Mouse (Mus musculus): Measurements from ENCODE around the gene Kcnj6. TPM values are rescaled to one million over a fixed set of nuclear protein-coding genes. Genes with fewer than 3 reads are reported as not detected.

The Kcnj6 gene
- polyA plus RNA-seq, 1 experiment from 2014 or later: 0.07 TPM

GRCm38 (mm10) chr16:94793041-94793440, 204.5 kb downstream of the Kcnj6 start:
- Histone ChIP-seq H3K4me3 (ENCODE audit: inconsistent target) (no peak overlapping the region), H3K27ac (no peak overlapping the region), H3K79me2 (ENCODE audit: inconsistent target) (no peaks in the 10 kb centered on the region), H3K36me3 (ENCODE audit: inconsistent target) (no peaks in the 10 kb centered on the region)
- 11% methylated on average over 7 of the region's 7 CpGs for WGBS (ENCODE audit: missing documents)

GRCm38 (mm10) chr16:94789958-94790357, 207.5 kb downstream of the Kcnj6 start:
- 50% methylated on average over 6 of the region's 6 CpGs for WGBS (ENCODE audit: missing documents)
- Histone ChIP-seq H3K79me2 (ENCODE audit: inconsistent target) (no peaks in the 10 kb centered on the region), H3K36me3 (ENCODE audit: inconsistent target) (no peaks in the 10 kb centered on the region), H3K4me3 (ENCODE audit: inconsistent target) (no peak overlapping the region), H3K27ac (no peak overlapping the region)

GRCm38 (mm10) chr16:94788716-94789115, 208.8 kb downstream of the Kcnj6 start:
- no peak overlapping the region for H3K4me3 ChIP-seq (ENCODE audit: inconsistent target)
- no peaks in the 10 kb centered on the region for H3K79me2 ChIP-seq (ENCODE audit: inconsistent target)
- 84% methylated on average over 7 of the region's 7 CpGs for WGBS (ENCODE audit: missing documents)
- no peak overlapping the region for H3K27ac ChIP-seq
- H3K36me3 ChIP-seq (ENCODE audit: inconsistent target): no peaks in the 10 kb centered on the region

GRCm38 (mm10) chr16:94788165-94788564, 209.3 kb downstream of the Kcnj6 start:
- H3K79me2 ChIP-seq (ENCODE audit: inconsistent target): no peaks in the 10 kb centered on the region
- 25% methylated on average over 16 of the region's 16 CpGs for WGBS (ENCODE audit: missing documents)
- no peak overlapping the region for H3K27ac ChIP-seq
- no peak overlapping the region for H3K4me3 ChIP-seq (ENCODE audit: inconsistent target)
- no peaks in the 10 kb centered on the region for H3K36me3 ChIP-seq (ENCODE audit: inconsistent target)

DNA sequence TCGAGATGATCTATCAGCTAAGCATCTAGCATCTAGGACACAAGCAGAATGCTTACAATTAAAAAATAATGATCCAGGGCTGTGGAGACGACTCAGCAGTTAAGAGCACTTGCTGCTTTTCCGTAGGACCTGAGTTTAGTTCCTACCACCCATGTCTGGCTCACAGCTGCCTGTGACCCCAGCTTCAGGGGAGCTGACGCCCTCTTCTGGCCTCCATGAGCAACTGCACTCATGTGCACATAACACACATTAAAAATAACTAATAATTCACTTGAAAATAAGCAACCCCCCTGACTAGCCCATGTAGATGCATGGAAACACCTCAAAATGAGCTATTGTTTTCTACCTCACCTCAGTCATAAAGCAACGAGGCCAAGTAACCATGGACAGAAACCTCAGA, 211.6 kb downstream of the Kcnj6 start:
- Histone ChIP-seq H3K79me2 (ENCODE audit: inconsistent target) (no peaks in the 10 kb centered on the region), H3K36me3 (ENCODE audit: inconsistent target) (no peaks in the 10 kb centered on the region), H3K4me3 (ENCODE audit: inconsistent target) (no peak overlapping the region), H3K27ac (no peak overlapping the region)
- 85% methylated on average over 5 of the region's 5 CpGs for WGBS (ENCODE audit: missing documents)

- Histone ChIP-seq H3K79me2 (ENCODE audit: inconsistent target) (no peaks in the 10 kb centered on the region), H3K4me3 (ENCODE audit: inconsistent target) (no peak overlapping the region), H3K36me3 (ENCODE audit: inconsistent target) (no peaks in the 10 kb centered on the region), H3K27ac (no peak overlapping the region)
- WGBS (ENCODE audit: missing documents): 73% methylated on average over 7 of the region's 7 CpGs
These were observed 213.8 kb downstream of the Kcnj6 start for GRCm38 (mm10) chr16:94783696-94784095.

GRCm38 (mm10) chr16:94782110-94782946, 215.2 kb downstream of the Kcnj6 start:
- H3K4me3 ChIP-seq (ENCODE audit: inconsistent target): no peak overlapping the region
- H3K27ac ChIP-seq: no peak overlapping the region
- WGBS (ENCODE audit: missing documents): 90% methylated on average over 23 of the region's 24 CpGs
- no peaks in the 10 kb centered on the region for H3K79me2 ChIP-seq (ENCODE audit: inconsistent target)
- H3K36me3 ChIP-seq (ENCODE audit: inconsistent target): no peaks in the 10 kb centered on the region

- Histone ChIP-seq H3K4me3 (ENCODE audit: inconsistent target) (no peak overlapping the region), H3K79me2 (ENCODE audit: inconsistent target) (no peaks in the 10 kb centered on the region), H3K36me3 (ENCODE audit: inconsistent target) (no peaks in the 10 kb centered on the region), H3K27ac (no peak overlapping the region)
- 40% methylated on average over 5 of the region's 5 CpGs for WGBS (ENCODE audit: missing documents)
These were observed 223.6 kb downstream of the Kcnj6 start for GRCm38 (mm10) chr16:94773928-94774327.

GRCm38 (mm10) chr16:94767606-94768005, 229.9 kb downstream of the Kcnj6 start:
- 93% methylated on average over 6 of the region's 6 CpGs for WGBS (ENCODE audit: missing documents)
- H3K4me3 ChIP-seq (ENCODE audit: inconsistent target): no peak overlapping the region
- H3K27ac ChIP-seq: no peak overlapping the region
- H3K79me2 ChIP-seq (ENCODE audit: inconsistent target): no peaks in the 10 kb centered on the region
- H3K36me3 ChIP-seq (ENCODE audit: inconsistent target): no peaks in the 10 kb centered on the region

DNA sequence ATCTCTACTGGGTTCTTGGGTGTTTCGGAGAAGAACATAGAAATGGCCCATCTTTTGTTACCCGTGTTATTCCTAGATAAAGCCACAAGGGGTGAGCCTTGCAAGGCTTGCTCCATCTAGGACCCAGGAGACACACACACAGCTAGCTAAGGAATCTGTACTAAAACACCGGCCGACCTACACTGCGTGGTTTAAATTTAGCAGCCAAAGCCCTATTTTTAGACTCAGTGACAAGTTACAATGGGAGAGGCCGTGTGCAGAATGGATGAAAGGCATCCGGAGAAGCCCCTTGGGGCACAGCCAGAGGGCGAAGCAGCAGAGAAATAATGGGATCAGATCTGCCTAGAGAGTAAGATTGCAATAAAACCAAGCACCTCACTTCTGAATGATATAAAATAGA, 232.4 kb downstream of the Kcnj6 start:
- no peaks in the 10 kb centered on the region for H3K79me2 ChIP-seq (ENCODE audit: inconsistent target)
- 66% methylated on average over 8 of the region's 8 CpGs for WGBS (ENCODE audit: missing documents)
- no peak overlapping the region for H3K27ac ChIP-seq
- H3K4me3 ChIP-seq (ENCODE audit: inconsistent target): no peak overlapping the region
- no peaks in the 10 kb centered on the region for H3K36me3 ChIP-seq (ENCODE audit: inconsistent target)

DNA sequence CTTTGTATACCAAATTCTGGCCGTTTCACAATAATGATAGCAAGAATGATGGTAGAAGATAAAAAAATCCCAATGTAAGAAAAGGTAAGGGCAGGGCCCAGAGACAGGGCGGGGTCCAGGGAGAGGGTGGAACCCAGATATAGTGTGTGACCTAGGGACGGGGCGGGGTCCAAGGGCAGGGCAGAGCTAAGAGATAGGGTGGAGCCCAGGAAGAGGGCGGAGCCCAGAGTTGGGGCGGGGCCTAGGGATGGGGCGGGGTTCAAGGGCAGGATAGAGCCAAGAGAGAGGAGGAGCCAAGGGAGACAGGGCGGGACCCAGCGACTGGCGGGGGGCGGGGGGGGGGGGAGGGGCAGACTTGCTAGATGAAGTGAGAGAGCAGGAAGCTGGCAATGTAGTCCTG, 236.8 kb downstream of the Kcnj6 start:
- 53% methylated on average over 7 of the region's 11 CpGs for WGBS (ENCODE audit: missing documents)
- no peaks in the 10 kb centered on the region for H3K79me2 ChIP-seq (ENCODE audit: inconsistent target)
- no peak overlapping the region for H3K27ac ChIP-seq
- H3K36me3 ChIP-seq (ENCODE audit: inconsistent target): no peaks in the 10 kb centered on the region
- no peak overlapping the region for H3K4me3 ChIP-seq (ENCODE audit: inconsistent target)

DNA sequence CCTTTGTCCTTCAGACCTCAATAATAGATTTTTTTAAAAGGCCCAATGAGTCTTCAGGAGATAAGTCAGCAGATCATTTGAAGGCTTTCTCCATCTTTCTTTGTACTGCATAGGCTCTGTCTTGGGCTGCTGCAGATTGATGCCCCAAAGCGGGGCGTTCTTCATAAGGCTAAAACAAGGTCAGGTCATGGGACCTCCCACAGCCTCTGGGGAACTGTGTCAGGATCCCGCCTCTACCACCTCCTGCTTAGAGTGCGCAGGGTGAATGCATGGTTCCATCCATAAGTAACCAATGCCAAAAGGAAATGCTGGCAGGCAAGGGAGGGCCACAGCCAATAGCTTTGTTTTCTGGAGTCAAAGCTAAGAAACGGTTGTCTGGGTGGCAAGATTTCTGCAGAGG, 237.7 kb downstream of the Kcnj6 start:
- Histone ChIP-seq H3K4me3 (ENCODE audit: inconsistent target) (no peak overlapping the region), H3K27ac (no peak overlapping the region), H3K36me3 (ENCODE audit: inconsistent target) (no peaks in the 10 kb centered on the region), H3K79me2 (ENCODE audit: inconsistent target) (no peaks in the 10 kb centered on the region)
- WGBS (ENCODE audit: missing documents): 88% methylated on average over 5 of the region's 5 CpGs

DNA sequence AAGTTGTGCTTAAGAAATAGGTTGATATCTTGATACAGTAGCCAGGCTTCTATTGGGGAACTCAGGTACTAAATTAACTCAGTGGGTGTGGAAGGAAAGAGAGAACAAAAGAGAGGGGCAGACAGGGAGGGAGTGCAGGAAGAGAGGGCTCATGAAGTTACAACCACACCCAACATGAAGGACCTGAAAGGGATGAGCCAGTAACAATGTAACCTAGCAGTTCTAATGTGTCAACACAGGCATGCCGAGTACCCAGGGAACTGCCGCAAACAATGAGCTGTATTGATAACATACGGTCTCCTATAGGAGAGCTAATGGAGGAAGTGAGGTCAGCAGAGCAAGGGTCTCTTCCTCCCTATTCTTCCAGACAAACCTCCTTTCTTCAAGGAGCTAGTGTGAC, 238.9 kb downstream of the Kcnj6 start:
- no peaks in the 10 kb centered on the region for H3K79me2 ChIP-seq (ENCODE audit: inconsistent target)
- H3K36me3 ChIP-seq (ENCODE audit: inconsistent target): no peaks in the 10 kb centered on the region
- no peak overlapping the region for H3K27ac ChIP-seq
- 74% methylated on average over 3 of the region's 3 CpGs for WGBS (ENCODE audit: missing documents)
- H3K4me3 ChIP-seq (ENCODE audit: inconsistent target): no peak overlapping the region

GRCm38 (mm10) chr16:94756352-94756751, 241.1 kb downstream of the Kcnj6 start:
- Histone ChIP-seq H3K36me3 (ENCODE audit: inconsistent target) (no peaks in the 10 kb centered on the region), H3K79me2 (ENCODE audit: inconsistent target) (no peaks in the 10 kb centered on the region), H3K4me3 (ENCODE audit: inconsistent target) (no peak overlapping the region), H3K27ac (no peak overlapping the region)
- 18% methylated on average over 6 of the region's 6 CpGs for whole genome bisulfite sequencing (ENCODE audit: missing documents)

DNA sequence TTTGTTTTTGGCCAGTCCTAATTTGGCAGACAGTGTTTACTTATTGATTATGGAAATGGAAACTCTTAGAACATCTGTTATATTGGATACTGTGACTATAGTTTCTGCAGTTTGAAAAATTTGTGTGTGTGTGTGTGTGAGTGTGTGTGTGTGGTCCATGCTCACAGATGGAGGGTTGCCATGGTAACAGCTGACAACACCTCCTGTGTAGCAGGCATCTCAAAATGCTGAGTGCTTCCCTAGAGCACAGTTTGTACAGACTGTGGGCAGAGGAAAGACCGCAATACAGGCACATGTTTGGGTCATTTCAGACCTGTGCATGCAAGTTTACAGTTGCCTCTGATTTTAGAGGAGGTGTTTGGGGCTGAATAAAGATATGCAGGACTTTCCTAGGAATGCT, 244.0 kb downstream of the Kcnj6 start:
- Histone ChIP-seq H3K79me2 (ENCODE audit: inconsistent target) (no peaks in the 10 kb centered on the region), H3K27ac (no peak overlapping the region), H3K4me3 (ENCODE audit: inconsistent target) (no peak overlapping the region), H3K36me3 (ENCODE audit: inconsistent target) (no peaks in the 10 kb centered on the region)
- WGBS (ENCODE audit: missing documents): 100% methylated on average over 1 of the region's 1 CpGs

DNA sequence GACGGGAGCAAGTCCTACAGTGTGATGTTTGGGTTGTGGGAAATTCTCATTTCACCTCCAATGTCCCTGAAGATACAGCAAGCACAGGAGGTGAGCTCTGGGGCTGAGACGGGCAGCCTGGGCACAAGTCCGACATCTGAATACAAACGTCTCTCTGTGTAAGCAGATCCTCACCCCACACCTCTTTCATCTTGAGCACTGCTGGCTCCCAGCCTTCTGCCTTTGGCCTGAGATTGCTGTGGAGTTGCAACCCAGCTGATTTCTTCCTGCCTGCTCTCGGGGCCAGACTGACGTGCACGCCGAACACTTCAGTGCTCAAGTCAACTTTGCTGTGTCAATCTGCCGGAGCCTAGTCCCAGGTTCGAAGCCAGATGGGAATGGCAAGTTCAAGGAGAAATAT, 244.7 kb downstream of the Kcnj6 start:
- no peak overlapping the region for H3K4me3 ChIP-seq (ENCODE audit: inconsistent target)
- no peaks in the 10 kb centered on the region for H3K79me2 ChIP-seq (ENCODE audit: inconsistent target)
- 81% methylated on average over 10 of the region's 10 CpGs for WGBS (ENCODE audit: missing documents)
- no peak overlapping the region for H3K27ac ChIP-seq
- no peaks in the 10 kb centered on the region for H3K36me3 ChIP-seq (ENCODE audit: inconsistent target)
